Mouse (Mus musculus) heart, embryonic 14.5 days (tissue): ENCODE measurements around the gene Irf2. TPM values are rescaled to one million over a fixed set of nuclear protein-coding genes. Genes with fewer than 3 reads are reported as not detected.

Experiments used
- ATAC-seq: fragments of 200-750 bp; cut with Nextera tagmentation; 2 replicates; pipeline ENCODE4 v1.8.0; 2017; ENCODE audit warnings: low read depth, moderate TSS enrichment; ENCODE audit not compliant: insufficient number of reproducible peaks, insufficient read depth, low FRiP score
- H3K27ac ChIP-seq, 2 experiments: fragments of 200-500 bp in 1 of 2; fragments of 300-500 bp in 1 of 2; sonication (generic) in 1 of 2; replicated peaks in 1 of 2; 2 replicates each; pipeline ENCODE4 v1.5.1; 2012 to 2014; ENCODE audit warnings: low read depth in 2 of 2, low read length in 2 of 2, control low read depth in 1 of 2, mild to moderate bottlenecking in 1 of 2, mixed read lengths in 1 of 2; ENCODE audit not compliant: control insufficient read depth in 1 of 2, insufficient read depth in 1 of 2
- H3K27me3 ChIP-seq: fragments of 300-500 bp; sonication (generic); 2 replicates; pipeline ENCODE4 v1.6.1; 2014; ENCODE audit warnings: mild to moderate bottlenecking, low read length, control low read depth; ENCODE audit not compliant: control insufficient read depth, insufficient read depth
- H3K36me3 ChIP-seq: fragments of 300-500 bp; sonication (generic); 2 replicates; pipeline ENCODE4 v1.6.1; 2014; ENCODE audit warnings: mild to moderate bottlenecking, control low read depth, low read length, mixed read lengths; ENCODE audit not compliant: control insufficient read depth, insufficient read depth
- H3K4me1 ChIP-seq, 2 experiments: fragments of 200-500 bp in 1 of 2; fragments of 300-500 bp in 1 of 2; sonication (generic) in 1 of 2; 2 replicates each; pipeline ENCODE4 v1.6.1; 2012 to 2014; ENCODE audit warnings: low read length in 2 of 2, control low read depth in 1 of 2, mixed read lengths in 1 of 2; ENCODE audit not compliant: control insufficient read depth in 2 of 2, insufficient read depth in 2 of 2
- H3K4me2 ChIP-seq: fragments of 300-500 bp; sonication (generic); 2 replicates; pipeline ENCODE4 v1.6.1; 2014; ENCODE audit warnings: mild to moderate bottlenecking, low read length
- H3K4me3 ChIP-seq, 2 experiments: fragments of 200-500 bp in 1 of 2; fragments of 300-500 bp in 1 of 2; sonication (generic) in 1 of 2; 2 replicates each; pipeline ENCODE4 v1.5.1; 2012 to 2014; ENCODE audit warnings: low read length in 2 of 2, mild to moderate bottlenecking in 2 of 2, control low read depth in 1 of 2, low read depth in 1 of 2, moderate library complexity in 1 of 2; ENCODE audit not compliant: control insufficient read depth in 1 of 2, insufficient read depth in 1 of 2
- H3K9ac ChIP-seq: fragments of 300-500 bp; sonication (generic); 2 replicates; pipeline ENCODE4 v1.6.1; 2014; ENCODE audit warnings: mild to moderate bottlenecking, low read length
- H3K9me3 ChIP-seq: fragments of 300-500 bp; sonication (generic); 2 replicates; pipeline ENCODE4 v1.6.1; 2016; ENCODE audit warnings: low read length, control low read depth; ENCODE audit not compliant: control insufficient read depth
- WGBS: fragments of 180-500 bp; shearing (Covaris S2); extraction: QIAGEN DNeasy Blood & Tissue Kit; methylation state at CpG from one replicate; pipeline ENCODE4 v1.1.7; 2014; 5-methylcytosine and 5-hydroxymethylcytosine counted together
- polyA plus RNA-seq: library from polyadenylated mRNA; unstranded; fragments of >200 nt; fragmentation: Nextera tagmentation; extraction: Ambion mirVana; gene quantifications from 2 replicates; pipeline ENCODE4 v1.2.1, GENCODE M21; 2014

The Irf2 gene
- polyA plus RNA-seq, 1 experiment from 2014 or later: 16.5 TPM

DNA sequence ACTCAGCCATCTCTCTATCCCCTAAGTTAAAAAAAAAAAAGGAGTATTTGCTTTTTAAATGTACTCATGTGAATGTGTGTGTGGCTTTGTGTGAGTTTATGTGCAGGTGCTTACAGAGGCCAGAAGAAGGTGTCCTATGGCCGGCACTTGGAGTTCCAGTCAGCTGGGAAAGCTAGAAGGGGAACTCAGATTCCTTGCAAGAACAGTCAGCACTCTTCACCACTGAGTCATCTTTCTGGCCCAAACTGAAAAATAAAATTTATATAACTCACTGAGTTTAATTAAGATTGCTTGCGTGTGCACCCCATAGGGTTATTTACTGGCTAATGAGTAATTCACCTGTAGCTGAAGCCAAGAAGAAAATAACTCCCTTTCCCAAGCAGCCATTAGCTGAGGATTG lies 34.4 kb upstream of the Irf2 start:
- 91% methylated on average over 2 of the region's 2 CpGs for whole genome bisulfite sequencing
- H3K27ac ChIP-seq: no peak overlapping the region
- no peak overlapping the region for H3K4me2 ChIP-seq
- H3K4me1 ChIP-seq: no peaks in the 10 kb centered on the region
- H3K9ac ChIP-seq: no peak overlapping the region
- no peak overlapping the region for H3K4me3 ChIP-seq
- H3K27me3 ChIP-seq: no peaks in the 10 kb centered on the region
- H3K36me3 ChIP-seq: no peaks in the 10 kb centered on the region
- H3K9me3 ChIP-seq: 0 out of 2 replicates have a peak, but pooled peaks cover 4% of the 10 kb centered on the region
- no peak for ATAC-seq

DNA sequence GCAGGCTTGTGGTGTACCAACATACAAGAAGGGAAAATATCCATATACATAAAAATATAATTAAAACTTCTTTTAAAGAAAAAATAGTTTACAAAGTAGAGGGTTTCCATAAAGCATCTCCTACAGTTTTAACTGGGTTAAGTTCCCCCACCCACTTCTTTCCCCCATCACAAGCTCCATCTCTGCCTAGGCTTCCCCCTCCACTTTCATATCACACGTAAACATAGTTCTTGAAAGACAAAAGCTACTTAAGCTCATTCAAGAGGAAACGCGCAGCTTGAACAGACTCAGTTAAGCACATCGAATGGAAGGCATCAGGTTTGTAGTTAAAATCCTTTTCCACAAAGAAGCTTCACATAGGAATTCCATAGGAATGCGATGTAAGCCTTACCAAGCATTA lies 32.8 kb upstream of the Irf2 start:
- ATAC-seq: no peak
- no peak overlapping the region for H3K9ac ChIP-seq
- H3K4me3 ChIP-seq: no peak overlapping the region
- H3K4me2 ChIP-seq: no peak overlapping the region
- WGBS: 73% methylated on average over 5 of the region's 5 CpGs
- 0 out of 2 replicates have a peak, but pooled peaks cover 4% of the 10 kb centered on the region for H3K9me3 ChIP-seq
- no peaks in the 10 kb centered on the region for H3K36me3 ChIP-seq
- H3K4me1 ChIP-seq: no peaks in the 10 kb centered on the region
- no peak overlapping the region for H3K27ac ChIP-seq
- no peaks in the 10 kb centered on the region for H3K27me3 ChIP-seq

DNA sequence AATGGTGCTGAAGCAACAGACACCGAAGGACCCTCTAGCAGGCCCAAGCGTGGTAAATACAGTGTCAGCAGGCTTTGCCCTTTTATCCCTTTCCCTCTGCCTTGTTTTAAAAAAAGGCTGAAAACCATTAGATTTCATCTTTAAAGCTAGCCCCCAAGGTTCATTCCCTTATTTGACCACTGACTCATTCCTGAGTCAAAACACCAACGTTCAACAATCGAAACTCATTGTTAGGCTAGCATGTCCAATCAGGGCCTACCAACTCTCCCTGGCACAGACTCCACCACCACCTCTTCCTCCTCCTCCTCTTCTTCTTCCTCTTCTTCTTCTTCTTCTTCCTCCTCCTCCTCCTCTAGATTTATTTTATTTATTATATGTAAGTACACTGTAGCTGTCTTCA lies 30.2 kb upstream of the Irf2 start:
- 81% methylated on average over 4 of the region's 4 CpGs for WGBS
- Histone ChIP-seq H3K9me3 (0 out of 2 replicates have a peak, but pooled peaks cover 4% of the 10 kb centered on the region), H3K4me3 (no peak overlapping the region), H3K27ac (no peak overlapping the region), H3K4me1 (peaks cover 5 to 7% of the 10 kb centered on the region in 2 experiments; a peak in 3 of 4 replicates), H3K27me3 (no peaks in the 10 kb centered on the region), H3K4me2 (no peak overlapping the region), H3K36me3 (no peaks in the 10 kb centered on the region), H3K9ac (no peak overlapping the region)
- no peak for ATAC-seq

DNA sequence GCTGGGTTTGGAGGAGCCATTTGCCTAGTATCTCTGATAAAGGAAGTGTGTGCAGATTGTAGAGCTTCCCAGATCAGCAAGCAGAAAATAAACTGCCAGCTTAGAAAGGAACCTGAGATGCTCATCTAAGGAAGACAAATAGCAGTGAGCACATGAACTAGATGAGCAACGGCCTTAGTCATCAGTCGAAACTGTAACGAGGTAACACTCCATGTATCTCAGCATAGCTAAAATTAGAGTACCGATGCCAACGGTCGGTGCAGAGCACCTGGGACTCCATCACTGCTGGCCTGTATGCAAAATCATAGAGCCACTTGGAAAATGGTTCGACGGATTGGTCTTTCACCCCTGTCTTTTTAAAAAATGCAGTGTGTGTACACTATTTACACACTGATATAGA lies 29.2 kb upstream of the Irf2 start:
- 63% methylated on average over 8 of the region's 8 CpGs for WGBS
- no peak overlapping the region for H3K9ac ChIP-seq
- no peak for ATAC-seq
- no peak overlapping the region for H3K4me3 ChIP-seq
- 0 out of 2 replicates have a peak, but pooled peaks cover 4% of the 10 kb centered on the region for H3K9me3 ChIP-seq
- no peak overlapping the region for H3K4me2 ChIP-seq
- no peaks in the 10 kb centered on the region for H3K36me3 ChIP-seq
- H3K4me1 ChIP-seq: peaks cover 5 to 7% of the 10 kb centered on the region in 2 experiments; a peak in 3 of 4 replicates
- no peaks in the 10 kb centered on the region for H3K27me3 ChIP-seq
- H3K27ac ChIP-seq: no peak overlapping the region

DNA sequence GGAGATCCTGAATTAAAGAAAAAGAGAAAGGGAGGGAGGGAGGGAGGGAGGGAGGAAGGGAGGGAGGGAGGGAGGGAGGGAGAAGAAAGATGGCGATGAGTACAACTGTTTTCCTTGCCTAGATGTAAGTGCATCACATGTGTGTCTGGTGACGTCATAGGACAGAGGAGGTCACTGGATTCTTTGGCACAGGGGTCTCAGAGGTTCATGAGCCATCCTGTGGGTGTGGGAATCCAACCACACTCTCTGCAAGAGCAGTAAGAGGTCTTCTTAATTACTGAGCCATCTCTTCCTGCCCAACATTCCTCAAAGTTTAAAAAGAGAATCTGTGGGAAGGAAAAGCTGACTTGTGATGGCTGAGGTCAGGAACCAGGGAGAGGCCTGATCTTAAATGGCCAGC lies 28.0 kb upstream of the Irf2 start:
- H3K9me3 ChIP-seq: no peaks in the 10 kb centered on the region
- no peaks in the 10 kb centered on the region for H3K27me3 ChIP-seq
- H3K36me3 ChIP-seq: no peaks in the 10 kb centered on the region
- H3K9ac ChIP-seq: no peak overlapping the region
- no peak overlapping the region for H3K4me3 ChIP-seq
- ATAC-seq: no peak
- no peak overlapping the region for H3K27ac ChIP-seq
- peaks cover 6 to 7% of the 10 kb centered on the region in 2 experiments; a peak in 3 of 4 replicates for H3K4me1 ChIP-seq
- H3K4me2 ChIP-seq: no peak overlapping the region
- 41% methylated on average over 2 of the region's 2 CpGs for WGBS

DNA sequence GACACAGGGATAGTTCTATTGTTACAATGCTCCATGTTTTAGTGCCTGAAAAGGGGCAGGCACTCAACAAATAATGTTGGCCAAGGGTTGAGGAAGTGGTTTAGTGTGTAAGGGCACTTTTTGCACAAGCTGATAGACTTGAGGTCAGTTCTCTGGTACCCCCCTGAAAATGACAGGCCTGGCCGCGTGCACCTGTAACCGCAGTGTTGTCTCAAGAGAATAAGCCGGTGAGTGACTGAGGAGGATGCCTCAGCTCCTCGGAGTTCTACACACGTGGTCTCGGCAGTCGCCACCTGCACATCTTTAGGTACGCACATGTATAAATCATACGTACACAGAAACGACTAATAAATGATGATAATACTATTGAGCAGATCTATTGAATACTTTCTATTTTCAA lies 26.4 kb upstream of the Irf2 start:
- H3K4me1 ChIP-seq: peaks cover 7% of the 10 kb centered on the region in 2 experiments; a peak in 3 of 4 replicates
- H3K27me3 ChIP-seq: no peaks in the 10 kb centered on the region
- H3K9ac ChIP-seq: no peak overlapping the region
- H3K9me3 ChIP-seq: no peaks in the 10 kb centered on the region
- WGBS: 92% methylated on average over 11 of the region's 11 CpGs
- H3K4me2 ChIP-seq: no peak overlapping the region
- H3K27ac ChIP-seq: no peak overlapping the region
- H3K36me3 ChIP-seq: no peaks in the 10 kb centered on the region
- ATAC-seq: no peak
- H3K4me3 ChIP-seq: no peak overlapping the region

DNA sequence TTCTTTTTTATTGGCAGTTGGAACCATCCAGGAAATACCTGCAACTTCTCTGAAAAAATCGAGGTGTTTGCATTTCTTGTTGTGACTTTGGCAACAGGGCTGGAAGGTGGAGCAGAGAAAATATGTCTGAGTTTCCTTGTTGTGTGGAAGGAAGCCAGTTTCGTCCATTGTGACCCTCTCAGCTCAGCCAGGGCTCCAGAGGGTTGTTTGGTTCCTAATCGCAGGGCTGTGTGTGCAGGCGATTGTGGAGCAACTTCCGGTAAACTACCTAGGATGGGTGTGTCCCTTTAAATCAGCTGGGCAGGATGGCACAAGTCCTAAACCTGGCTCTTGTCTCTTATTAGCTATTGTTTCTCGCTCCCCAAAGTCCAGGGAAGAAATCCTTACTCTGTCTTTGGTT lies 25.7 kb upstream of the Irf2 start:
- WGBS: 57% methylated on average over 6 of the region's 6 CpGs
- no peak overlapping the region for H3K4me2 ChIP-seq
- ATAC-seq: no peak

DNA sequence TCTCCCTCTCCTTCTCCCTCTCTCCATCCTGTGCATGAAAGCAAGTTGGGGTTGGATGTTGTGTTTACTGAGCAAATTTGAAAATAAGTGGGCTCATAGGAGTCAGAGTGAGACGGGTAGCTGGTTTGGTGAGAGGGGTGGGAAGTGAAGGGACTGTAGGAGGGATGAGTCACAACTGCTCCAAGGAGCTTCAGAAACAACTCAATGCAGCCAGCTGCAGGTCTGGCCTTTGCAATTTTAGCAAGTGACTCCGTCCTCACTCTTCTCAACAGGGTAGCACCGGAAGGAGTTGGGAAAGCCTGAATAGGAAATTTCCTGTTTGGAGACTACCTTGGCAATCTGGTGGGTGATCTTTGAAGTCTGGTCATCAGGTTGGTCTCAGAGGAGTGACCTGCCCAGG lies 25.1 kb upstream of the Irf2 start:
- H3K9me3 ChIP-seq: no peaks in the 10 kb centered on the region
- no peaks in the 10 kb centered on the region for H3K36me3 ChIP-seq
- no peaks in the 10 kb centered on the region for H3K27me3 ChIP-seq
- no peak overlapping the region for H3K9ac ChIP-seq
- no peak overlapping the region for H3K27ac ChIP-seq
- H3K4me1 ChIP-seq: peaks cover 7% of the 10 kb centered on the region in 2 experiments; a peak in 3 of 4 replicates
- no peak overlapping the region for H3K4me3 ChIP-seq
- H3K4me2 ChIP-seq: no peak overlapping the region
- ATAC-seq: no peak
- 56% methylated on average over 3 of the region's 3 CpGs for WGBS

More for the DNA sequence above, 25.7 kb upstream of the Irf2 start:
- Histone ChIP-seq H3K36me3 (no peaks in the 10 kb centered on the region), H3K4me1 (peaks cover 7% of the 10 kb centered on the region in 2 experiments; a peak in 3 of 4 replicates), H3K9me3 (no peaks in the 10 kb centered on the region), H3K27ac (no peak overlapping the region), H3K4me3 (no peak overlapping the region), H3K9ac (no peak overlapping the region), H3K27me3 (no peaks in the 10 kb centered on the region)
